Mouse (Mus musculus) R1 (cell line): ENCODE measurements around the gene Cnot10.
A peak's percentile ranks its signal among the peaks of the same experiment; 100 is the strongest.

Source experiments
- DNase-seq: peaks from one replicate; pipeline ENCODE4 v3.0.0-alpha.2; 2018; ENCODE audit warnings: low read depth, low spot score

The Cnot10 gene

GRCm38 (mm10) chr9:114639839-114640646 is at the start of gene Cnot10:
Gene Cnot10 (minus strand): TSS chr9:114640184.
- DNase-seq: peak; percentile 99

GRCm38 (mm10) chr9:114688953-114689407 is 49.0 kb upstream of the Cnot10 start:
- DNase-seq: peak; percentile 39

- peak; percentile 94 for DNase-seq
Observed at GRCm38 (mm10) chr9:114688252-114688952, 48.4 kb upstream of the Cnot10 start, which contains the start of gene Dync1li1. Gene Dync1li1 (plus strand): TSS chr9:114688790.

GRCm38 (mm10) chr9:114687639-114688038 is 47.7 kb upstream of the Cnot10 start:
- no peak for DNase-seq

- DNase-seq: no peak
Observed at GRCm38 (mm10) chr9:114686245-114686644, 46.3 kb upstream of the Cnot10 start.

DNA sequence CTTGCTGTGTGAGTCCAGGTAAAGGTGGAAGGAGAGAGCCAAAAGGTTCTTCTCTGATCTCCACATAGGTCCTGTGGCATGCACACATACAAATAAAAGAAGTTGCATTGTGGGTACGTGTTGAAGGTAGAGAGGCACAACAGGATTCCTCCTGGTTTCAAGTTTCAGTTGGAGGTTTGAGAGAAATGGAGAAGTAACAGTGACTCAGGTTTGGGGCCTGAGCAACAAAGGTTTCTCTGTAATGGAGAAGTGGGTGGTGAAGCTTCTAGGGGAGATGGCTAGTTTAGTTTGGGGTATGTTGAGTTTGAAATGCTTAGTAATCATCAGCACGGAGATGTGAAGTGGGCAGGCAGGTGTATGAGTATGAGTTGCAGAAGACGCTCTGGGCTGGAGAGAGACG is 42.2 kb upstream of the Cnot10 start:
- DNase-seq: no peak

DNA sequence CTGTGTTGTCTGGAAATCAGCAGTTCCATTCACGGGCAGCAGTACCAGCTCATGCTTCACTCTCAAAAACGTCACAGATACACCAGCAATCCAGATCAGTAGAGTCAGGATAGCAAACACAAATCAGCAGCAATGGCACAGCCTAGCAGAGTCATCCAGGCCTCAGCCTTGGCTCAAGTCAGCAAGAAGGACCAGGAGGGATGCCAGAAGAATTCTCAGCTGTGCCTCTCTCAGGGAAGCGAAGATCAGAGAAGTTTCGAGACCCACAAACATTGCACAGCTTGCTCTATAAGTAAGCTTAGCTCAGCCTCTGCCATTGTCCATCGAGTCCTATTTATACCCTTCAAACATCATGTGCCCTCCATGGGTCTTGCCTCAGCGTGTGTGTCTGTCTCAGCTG is 40.5 kb upstream of the Cnot10 start:
- DNase-seq: no peak

GRCm38 (mm10) chr9:114679944-114680343 is 40.0 kb upstream of the Cnot10 start:
- DNase-seq: no peak

GRCm38 (mm10) chr9:114678576-114678975 is 38.6 kb upstream of the Cnot10 start:
- DNase-seq: no peak

- DNase-seq: no peak
Observed at GRCm38 (mm10) chr9:114673626-114674025, 33.6 kb upstream of the Cnot10 start.

- DNase-seq: no peak
Observed at GRCm38 (mm10) chr9:114672703-114673561, 32.9 kb upstream of the Cnot10 start.

- DNase-seq: peak; percentile 63
Observed at GRCm38 (mm10) chr9:114671946-114672345, 32.0 kb upstream of the Cnot10 start.

DNA sequence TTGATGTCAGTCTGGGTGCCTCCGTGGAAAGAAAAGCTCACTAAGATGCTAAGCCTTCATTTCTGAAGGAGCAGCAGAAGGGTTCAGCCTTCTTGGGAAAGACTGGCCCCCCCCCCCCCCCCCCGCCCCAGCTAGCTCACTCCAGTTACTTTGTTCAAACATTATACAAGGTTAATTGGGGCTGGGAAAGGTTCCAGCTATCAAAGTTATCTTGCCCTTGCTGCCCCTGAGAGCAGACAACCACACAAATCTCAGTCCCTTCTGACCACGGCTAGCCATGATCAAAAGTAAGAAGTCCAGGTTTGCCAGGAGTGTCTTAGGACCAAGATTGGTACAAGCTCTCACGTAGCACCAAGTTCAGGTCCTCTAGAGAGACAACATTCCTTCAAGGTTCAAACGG is 29.0 kb upstream of the Cnot10 start:
- DNase-seq: no peak

DNA sequence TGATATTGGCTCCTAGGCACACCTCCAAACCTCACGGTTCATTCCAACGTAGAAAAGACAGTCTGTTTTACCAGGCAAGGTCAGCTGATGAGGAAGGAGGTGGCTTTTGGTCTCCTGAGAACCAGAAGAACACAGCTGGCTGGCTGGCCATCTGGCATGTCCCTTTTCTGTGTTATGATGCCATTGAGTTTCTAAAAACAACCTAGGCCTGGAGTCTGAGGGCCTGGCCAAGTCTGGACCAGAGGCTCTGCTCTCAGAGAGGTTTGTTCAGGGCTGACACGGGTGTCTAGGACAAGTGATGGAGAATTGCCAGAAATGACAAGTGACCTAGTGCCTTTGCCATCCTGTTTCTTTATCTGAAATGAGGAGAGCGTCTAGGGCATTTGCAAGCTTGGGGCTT is 28.1 kb upstream of the Cnot10 start:
- DNase-seq: no peak

DNA sequence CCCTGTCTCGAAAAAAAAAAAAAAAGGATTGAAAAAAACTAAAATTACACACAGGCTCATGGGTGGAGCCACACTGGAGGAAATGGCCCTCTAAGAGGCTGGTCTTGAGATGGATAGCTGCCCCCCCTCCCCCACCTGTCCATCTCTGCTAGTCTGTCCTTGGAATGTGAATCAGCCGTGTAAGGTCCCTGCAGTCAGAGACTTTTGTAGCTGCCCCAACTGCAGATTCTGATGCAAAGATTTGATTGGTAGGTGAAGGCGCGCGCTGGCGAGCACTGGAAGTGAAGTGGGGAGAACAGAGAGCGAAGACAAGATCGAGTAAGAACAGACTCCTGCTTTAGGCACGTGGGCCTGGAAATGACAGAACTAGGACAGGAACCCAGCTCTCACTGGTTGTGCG is 26.9 kb upstream of the Cnot10 start:
- DNase-seq: peak; percentile 71

DNA sequence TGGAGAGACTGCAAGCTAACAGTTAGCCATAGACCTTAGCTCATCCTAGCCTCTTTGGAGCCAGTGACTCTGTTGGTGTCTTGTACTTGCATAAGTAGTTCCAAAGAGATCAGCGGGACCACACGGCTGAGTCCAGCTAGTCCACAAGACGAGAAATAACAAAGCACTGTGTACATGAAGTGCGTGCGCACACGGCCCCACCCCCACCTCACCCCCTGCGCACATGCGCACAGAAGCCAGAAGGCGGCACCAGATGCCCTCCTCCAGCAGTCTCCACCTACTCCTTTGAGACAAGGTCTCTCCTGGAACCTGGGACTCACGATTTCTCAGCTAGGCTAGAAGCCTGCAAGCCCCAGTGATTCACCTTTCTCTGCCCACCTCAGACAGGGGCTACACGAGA is 23.8 kb upstream of the Cnot10 start:
- peak; percentile 91 for DNase-seq

GRCm38 (mm10) chr9:114661991-114662390 is 22.0 kb upstream of the Cnot10 start:
- no peak for DNase-seq

DNA sequence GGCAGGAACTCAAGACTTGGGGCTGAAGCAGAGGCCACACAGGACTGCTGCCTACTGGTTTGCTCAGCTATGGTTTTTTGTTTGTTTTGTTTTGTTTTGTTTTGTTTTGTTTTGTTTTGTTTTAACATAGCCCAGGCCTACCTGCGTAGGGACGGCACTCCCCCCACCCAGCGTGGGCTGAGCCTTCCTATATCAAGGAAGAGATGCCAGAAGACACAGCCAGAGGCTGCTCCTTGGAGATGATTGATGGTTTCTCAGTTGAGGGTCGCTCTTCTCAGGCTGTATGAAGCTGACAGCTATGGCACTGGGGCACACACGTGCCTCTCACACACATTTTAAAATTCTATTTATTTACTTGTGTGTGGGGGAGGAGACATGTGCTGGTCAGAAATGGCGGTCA is 21.0 kb upstream of the Cnot10 start:
- no peak for DNase-seq

DNA sequence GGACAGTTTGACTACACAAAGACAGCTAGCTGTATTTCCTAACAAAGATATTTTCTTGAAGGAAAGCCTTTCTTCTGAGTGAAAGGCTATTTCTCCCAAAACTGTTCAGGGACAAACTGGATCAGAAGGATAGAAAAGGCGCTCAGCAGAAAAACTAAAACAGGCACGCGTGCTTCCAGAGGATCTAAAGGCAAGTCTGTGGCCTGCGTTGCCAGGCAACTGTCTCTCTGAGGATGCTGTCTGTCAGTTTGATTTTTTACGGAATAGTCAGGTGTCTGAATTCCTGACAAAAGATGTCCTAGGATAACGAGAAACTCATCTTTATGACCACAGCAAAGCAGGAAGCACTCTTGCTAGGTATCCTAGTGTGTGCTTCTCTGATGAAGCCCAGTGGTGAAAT is 20.5 kb upstream of the Cnot10 start:
- DNase-seq: no peak

DNA sequence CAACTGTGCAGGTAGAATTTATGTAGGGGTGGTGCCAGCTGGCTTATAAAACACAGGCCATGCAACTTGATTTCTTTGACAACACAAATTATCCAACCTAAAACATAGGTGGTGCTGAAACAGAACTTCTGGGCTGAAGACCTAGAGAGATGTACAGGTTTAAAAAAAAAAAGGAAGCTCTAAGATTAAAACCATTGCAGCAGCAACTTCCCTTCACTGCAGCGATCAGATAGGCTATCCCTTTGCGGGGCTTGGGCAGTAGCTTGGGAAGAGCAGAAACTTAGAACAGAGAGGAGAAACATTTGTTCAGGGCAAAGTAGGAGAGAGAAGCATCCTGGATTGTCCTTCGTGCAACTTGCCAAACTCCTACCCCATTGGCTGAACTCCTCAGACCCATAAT is 16.7 kb upstream of the Cnot10 start:
- no peak for DNase-seq

GRCm38 (mm10) chr9:114655356-114655755 is 15.4 kb upstream of the Cnot10 start:
- peak; percentile 81 for DNase-seq
